Mouse (Mus musculus) embryo, embryonic 10 days (tissue): Measurements from ENCODE around the gene Kif3a.

Experiments
- DNase-seq: peaks from one replicate; pipeline ENCODE4 v3.0.0-alpha.2; 2015; ENCODE audit warnings: low spot score

Gene Kif3a

GRCm38 (mm10) chr11:53651441-53651840, 84.3 kb downstream of the Kif3a start:
- DNase-seq = no peak
